Mouse (Mus musculus) limb, embryonic 10.5 days (tissue): ENCODE measurements at regions not wholly inside any gene's neighbourhood (a gene's known extent, or its start where the extent isn't known, plus 50 kb on each side); places are given as distances from the start of the nearest gene placed in this dataset.

ENCODE experiments used
- DNase-seq: peaks from one replicate; pipeline ENCODE4 v3.0.0-alpha.2; 2017; ENCODE audit warnings: low spot score
- H3K27ac ChIP-seq: fragments of 300-500 bp; sonication (generic); 2 replicates; pipeline ENCODE4 v1.5.1; 2016; ENCODE audit warnings: mild to moderate bottlenecking
- H3K27me3 ChIP-seq: fragments of 300-500 bp; sonication (generic); 2 replicates; pipeline ENCODE4 v1.6.1; 2016; ENCODE audit warnings: low read depth, mild to moderate bottlenecking; ENCODE audit not compliant: poor library complexity, severe bottlenecking
- H3K36me3 ChIP-seq: fragments of 300-500 bp; sonication (generic); 2 replicates; pipeline ENCODE4 v1.6.1; 2016; ENCODE audit warnings: mild to moderate bottlenecking, moderate library complexity
- H3K4me1 ChIP-seq: fragments of 300-500 bp; sonication (generic); 2 replicates; pipeline ENCODE4 v1.6.1; 2016
- H3K4me3 ChIP-seq: fragments of 300-500 bp; sonication (generic); 2 replicates; pipeline ENCODE4 v1.5.1; 2016; ENCODE audit warnings: mild to moderate bottlenecking, moderate library complexity
- H3K9me3 ChIP-seq: fragments of 300-500 bp; sonication (generic); replicated peaks from 2 replicates; pipeline ENCODE4 v1.6.1; 2016; ENCODE audit warnings: mild to moderate bottlenecking
- WGBS: fragments of 180-500 bp; shearing (Covaris S2); methylation state at CpG from one replicate; pipeline ENCODE4 v1.1.7; 2016; 5-methylcytosine and 5-hydroxymethylcytosine counted together

DNA sequence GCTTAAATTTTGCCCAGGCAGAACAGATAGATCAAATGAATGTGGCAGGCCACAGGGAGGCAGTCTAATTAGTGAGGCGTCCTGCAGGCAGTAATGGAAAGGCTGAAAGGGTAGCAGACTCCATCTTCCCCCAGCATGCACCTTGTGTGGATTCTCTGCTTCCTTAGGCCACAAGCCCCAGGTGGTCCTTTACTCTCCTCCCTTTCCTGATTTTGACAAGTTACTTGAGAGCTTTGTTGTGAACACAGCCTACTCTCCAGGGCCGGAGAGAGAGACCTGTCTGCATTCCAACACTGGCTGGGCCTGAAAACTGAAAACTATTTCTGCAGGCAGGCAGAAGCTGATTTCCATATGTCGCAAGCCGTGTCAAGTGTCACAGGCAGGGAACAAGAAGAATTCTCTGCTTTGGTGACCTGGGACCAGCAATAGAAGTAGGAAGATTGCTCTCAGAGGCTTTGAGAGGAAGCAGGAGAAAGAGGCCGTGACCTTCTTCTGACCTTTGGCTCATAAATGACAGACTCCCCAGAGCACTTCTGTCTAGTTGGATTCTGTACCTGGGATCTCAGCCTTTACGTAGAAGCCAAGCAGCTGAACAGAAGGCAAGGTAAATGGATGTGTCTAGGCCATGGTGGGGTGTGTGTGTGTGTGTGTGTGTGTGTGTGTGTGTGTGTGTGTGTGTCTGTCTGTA is 619.2 kb upstream of the Cdh5 start:
- Histone ChIP-seq H3K27me3 (no peaks in the 10 kb centered on the region), H3K9me3 (no peaks in the 10 kb centered on the region), H3K4me1 (peaks cover 17% of the 10 kb centered on the region), H3K36me3 (no peaks in the 10 kb centered on the region), H3K4me3 (no peak overlapping the region), H3K27ac (peak overlapping the region; percentile 68)
- WGBS: 6% methylated on average over 6 of the region's 6 CpGs
- peak; percentile 60 for DNase-seq

DNA sequence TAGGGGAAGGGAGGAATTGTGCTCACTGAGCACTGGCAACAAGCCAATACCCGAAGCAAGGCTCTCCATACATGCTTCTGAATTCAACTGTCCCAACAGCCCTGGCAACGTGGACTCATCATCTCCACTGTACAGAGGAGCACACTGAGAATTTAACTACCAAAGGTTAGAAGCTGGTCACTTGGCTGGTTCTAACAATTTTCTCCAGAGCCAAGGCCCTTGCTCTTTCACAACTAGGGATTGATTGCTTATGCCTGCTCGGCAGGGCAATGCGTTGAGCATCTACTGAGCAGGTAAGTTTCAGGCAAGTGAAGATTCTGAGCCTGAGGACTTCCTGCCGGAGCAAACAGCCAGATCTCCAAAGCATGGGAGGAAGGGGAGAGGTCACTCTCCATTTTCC is 616.0 kb upstream of the Cdh5 start:
- WGBS: 92% methylated on average over 5 of the region's 5 CpGs
- peaks cover 17% of the 10 kb centered on the region for H3K4me1 ChIP-seq
- H3K27ac ChIP-seq: no peak overlapping the region
- no peaks in the 10 kb centered on the region for H3K9me3 ChIP-seq
- DNase-seq: no peak
- no peaks in the 10 kb centered on the region for H3K27me3 ChIP-seq
- H3K4me3 ChIP-seq: no peak overlapping the region
- H3K36me3 ChIP-seq: no peaks in the 10 kb centered on the region

DNA sequence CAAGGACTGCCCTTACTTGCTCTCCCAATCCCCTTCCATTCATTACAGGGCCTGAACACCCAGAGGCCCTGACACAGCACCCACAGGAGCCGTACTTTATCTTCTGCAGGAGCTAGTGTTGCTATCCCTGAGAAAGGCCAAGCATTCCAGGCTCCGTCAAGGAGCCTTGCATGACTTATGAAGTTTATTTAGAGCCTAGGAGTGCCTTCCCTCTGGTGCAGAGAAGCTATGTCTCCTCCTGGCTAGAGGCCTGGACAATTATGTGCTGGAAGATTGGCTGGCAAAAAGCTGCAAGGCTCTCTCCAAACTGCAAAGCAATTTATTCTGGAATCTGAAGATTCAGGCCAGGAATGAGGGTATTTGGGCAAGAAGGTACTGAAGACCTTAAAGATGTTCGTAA is 612.0 kb upstream of the Cdh5 start:
- 85% methylated on average over 3 of the region's 3 CpGs for WGBS
- no peak overlapping the region for H3K4me3 ChIP-seq
- no peaks in the 10 kb centered on the region for H3K9me3 ChIP-seq
- no peaks in the 10 kb centered on the region for H3K36me3 ChIP-seq
- DNase-seq: no peak
- peak overlapping the region; percentile 25; the same call in 1 of the 2 replicates for H3K27ac ChIP-seq
- H3K27me3 ChIP-seq: no peaks in the 10 kb centered on the region
- H3K4me1 ChIP-seq: peaks cover 8% of the 10 kb centered on the region

DNA sequence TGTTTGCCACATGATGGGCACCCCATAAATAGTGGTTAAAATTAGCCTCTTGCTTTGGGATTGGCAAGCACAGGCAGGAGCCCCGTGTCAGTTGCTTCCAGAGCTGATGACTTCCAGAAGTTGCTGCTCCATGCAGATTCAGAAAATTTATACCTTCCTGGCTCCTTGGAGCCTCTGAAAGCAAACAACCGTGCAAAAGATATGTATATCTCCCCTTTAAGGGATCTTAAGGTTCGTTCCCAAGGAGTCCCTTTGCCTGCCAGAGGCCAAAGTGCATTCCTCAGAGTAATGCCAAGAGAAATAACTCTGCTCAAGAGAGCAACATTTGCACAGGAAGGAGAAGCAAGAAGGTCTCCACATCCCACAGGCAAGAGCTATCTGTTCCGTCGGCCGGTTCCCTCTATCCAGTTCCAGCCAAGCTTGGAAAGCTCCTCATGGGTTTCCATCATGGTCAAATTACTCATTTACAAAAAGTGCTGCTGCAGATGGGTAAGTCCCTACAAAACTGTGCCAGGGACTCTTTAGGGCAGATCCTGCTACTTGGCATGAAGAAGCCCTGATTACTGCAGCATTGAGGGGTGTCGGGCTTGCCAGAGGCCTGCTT is 608.4 kb upstream of the Cdh5 start:
- Histone ChIP-seq H3K36me3 (no peaks in the 10 kb centered on the region), H3K4me1 (peaks cover 8% of the 10 kb centered on the region), H3K27me3 (no peaks in the 10 kb centered on the region), H3K9me3 (no peaks in the 10 kb centered on the region), H3K4me3 (no peak overlapping the region), H3K27ac (no peak overlapping the region)
- no peak for DNase-seq
- 66% methylated on average over 7 of the region's 7 CpGs for WGBS

DNA sequence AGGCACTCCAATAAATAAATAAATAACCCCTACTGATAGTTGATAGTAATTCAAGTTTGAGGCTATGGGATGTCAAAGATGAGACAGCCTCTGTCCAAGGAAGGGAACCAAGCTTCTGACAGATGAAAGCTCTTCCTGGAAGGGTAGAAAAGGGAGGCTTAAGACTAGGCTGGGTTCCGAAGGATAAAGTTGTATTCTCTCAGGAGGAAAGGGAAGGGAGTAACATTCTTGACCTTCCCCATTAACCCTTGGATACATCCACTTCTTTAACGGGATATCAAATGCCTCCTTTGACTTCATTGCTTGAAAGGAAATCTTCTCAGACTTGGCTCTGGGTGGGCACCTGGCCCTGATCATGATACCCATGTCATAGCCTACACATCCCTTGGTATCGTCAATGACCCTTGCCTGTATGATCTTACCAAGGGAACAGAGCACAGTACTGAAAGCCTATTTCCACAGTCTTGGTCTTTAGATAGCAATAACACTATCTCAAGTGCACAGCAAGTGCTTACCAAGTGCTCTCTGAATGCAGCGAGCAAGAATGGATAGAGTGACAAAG is 607.4 kb upstream of the Cdh5 start:
- H3K27ac ChIP-seq: no peak overlapping the region
- H3K27me3 ChIP-seq: no peaks in the 10 kb centered on the region
- no peaks in the 10 kb centered on the region for H3K9me3 ChIP-seq
- DNase-seq: peak; percentile 4
- H3K4me3 ChIP-seq: no peak overlapping the region
- WGBS: 85% methylated on average over 4 of the region's 4 CpGs
- H3K4me1 ChIP-seq: peaks cover 8% of the 10 kb centered on the region
- H3K36me3 ChIP-seq: no peaks in the 10 kb centered on the region

DNA sequence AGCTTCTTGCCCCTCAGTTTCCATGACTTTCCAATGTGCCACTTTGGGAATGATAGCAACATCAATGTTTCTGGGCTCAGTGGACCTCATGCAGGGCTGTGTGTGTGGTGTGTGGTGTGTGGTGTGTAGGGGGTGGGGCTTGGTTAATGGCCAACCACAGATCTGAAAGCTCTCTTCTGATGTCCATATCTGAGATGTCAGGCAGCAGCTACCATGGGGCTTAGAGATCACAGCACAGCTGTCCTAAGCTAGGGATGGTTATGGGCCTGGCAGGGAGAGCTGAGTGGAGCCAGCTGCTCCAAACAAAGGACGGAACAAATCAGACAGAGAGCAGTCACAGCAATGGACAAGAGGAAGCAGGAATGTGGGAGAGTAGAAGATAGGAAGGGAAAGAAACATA is 606.8 kb upstream of the Cdh5 start:
- peaks cover 8% of the 10 kb centered on the region for H3K4me1 ChIP-seq
- H3K4me3 ChIP-seq: no peak overlapping the region
- H3K36me3 ChIP-seq: no peaks in the 10 kb centered on the region
- 81% methylated on average over 1 of the region's 1 CpGs for WGBS
- H3K27me3 ChIP-seq: no peaks in the 10 kb centered on the region
- DNase-seq: peak; percentile 11
- no peaks in the 10 kb centered on the region for H3K9me3 ChIP-seq
- peak overlapping the region; percentile 8; the same call in 1 of the 2 replicates for H3K27ac ChIP-seq

DNA sequence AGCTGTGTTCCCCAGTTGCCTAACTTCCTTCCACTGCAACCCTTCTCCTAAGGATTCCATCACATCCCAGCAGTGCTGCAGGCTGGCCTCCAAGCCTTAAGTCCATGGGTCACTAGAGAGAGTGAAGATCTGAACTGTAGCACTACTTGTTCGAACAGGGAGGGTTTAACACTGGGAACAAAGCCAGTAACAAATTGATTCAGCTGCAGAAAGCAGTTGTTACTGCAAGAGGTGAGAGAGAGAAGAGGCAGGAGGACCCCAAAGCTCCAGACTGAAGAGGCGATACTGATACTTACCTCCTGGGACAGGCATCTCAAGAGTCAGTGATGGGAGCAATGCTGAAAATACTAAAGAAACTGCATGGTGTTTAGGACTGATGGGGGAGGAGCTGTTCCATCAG is 600.1 kb upstream of the Cdh5 start:
- Histone ChIP-seq H3K9me3 (no peaks in the 10 kb centered on the region), H3K36me3 (no peaks in the 10 kb centered on the region), H3K4me3 (no peak overlapping the region), H3K4me1 (no peaks in the 10 kb centered on the region), H3K27me3 (no peaks in the 10 kb centered on the region), H3K27ac (no peak overlapping the region)
- no peak for DNase-seq
- WGBS: 95% methylated on average over 2 of the region's 2 CpGs

DNA sequence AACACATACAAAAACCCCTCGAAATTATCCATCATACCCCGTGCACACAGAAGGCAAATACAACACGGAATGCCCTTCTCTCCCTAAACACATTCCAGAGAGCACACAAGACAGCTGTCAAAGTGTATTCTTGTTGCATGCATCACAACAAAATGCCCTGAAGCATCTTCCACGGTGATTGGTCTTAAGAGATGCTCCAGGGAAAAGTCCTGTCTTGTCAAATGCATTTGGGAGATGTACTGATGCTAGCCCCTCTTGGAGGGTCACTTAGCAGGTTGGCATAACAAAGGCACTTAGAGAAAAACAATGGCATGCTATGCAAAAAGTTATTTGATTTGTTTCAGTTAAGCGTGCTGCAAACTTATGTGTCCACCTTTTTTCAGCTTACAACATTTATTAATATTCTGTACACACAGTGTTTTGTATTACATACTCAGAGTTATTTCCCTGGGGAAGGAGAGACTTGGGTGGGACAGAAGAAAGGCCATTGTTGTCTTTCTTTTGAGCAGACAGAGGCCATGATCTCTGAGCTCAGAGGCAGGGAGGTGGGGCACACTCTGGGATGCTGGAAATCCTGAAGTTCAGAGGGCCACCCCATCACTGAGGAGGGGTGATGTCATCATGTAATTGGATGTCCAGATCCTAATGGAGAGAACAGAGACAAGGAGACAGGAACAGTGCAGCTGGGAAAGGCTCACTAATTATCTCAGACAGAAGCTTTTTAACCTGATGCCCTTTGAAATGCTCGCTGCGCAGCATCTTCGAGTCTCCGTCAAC is 598.2 kb upstream of the Cdh5 start:
- H3K4me1 ChIP-seq: no peaks in the 10 kb centered on the region
- H3K36me3 ChIP-seq: no peaks in the 10 kb centered on the region
- no peak overlapping the region for H3K4me3 ChIP-seq
- no peak overlapping the region for H3K27ac ChIP-seq
- WGBS: 85% methylated on average over 9 of the region's 9 CpGs
- H3K9me3 ChIP-seq: no peaks in the 10 kb centered on the region
- no peak for DNase-seq
- H3K27me3 ChIP-seq: no peaks in the 10 kb centered on the region

DNA sequence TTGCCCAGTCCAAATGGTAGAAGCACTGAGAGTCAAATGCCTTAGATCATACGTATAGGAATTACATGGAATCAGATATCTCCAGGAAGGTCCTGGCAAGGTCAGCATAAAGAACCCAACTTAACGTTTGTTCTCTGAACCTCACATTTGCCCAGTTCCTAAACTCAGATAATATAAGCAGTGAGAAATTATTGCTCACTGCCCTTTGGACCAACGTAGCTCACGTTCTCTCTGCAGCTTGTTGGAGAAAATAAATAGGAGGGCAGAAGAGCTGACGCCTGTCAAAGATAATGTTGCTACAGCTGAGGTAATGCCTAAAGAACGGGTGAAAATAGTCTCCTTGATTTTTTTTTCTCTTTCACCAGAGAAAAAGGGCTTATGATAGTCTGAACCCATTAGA is 595.1 kb upstream of the Cdh5 start:
- H3K27ac ChIP-seq: no peak overlapping the region
- H3K4me1 ChIP-seq: no peaks in the 10 kb centered on the region
- H3K4me3 ChIP-seq: no peak overlapping the region
- DNase-seq: no peak
- H3K9me3 ChIP-seq: no peaks in the 10 kb centered on the region
- no peaks in the 10 kb centered on the region for H3K27me3 ChIP-seq
- H3K36me3 ChIP-seq: no peaks in the 10 kb centered on the region
- 65% methylated on average over 6 of the region's 6 CpGs for WGBS

DNA sequence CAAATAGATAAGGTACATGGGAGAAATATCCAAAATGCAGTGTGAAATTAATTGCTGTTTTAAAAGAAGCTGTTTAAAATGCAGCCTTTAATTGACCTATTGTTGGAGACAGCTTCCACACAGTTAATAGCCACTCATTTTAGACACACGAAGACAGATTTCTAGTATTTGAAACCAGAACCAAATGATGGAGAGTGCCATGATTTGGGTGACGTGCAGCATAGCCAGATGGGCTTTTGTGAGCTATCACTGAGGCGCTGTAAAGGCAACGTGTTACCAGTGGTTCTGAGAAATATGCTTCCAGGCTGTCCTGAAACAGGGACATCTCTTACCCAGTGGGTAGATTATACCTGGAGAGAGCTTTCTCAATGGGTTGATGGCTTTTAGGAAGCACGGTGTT is 594.4 kb upstream of the Cdh5 start:
- no peaks in the 10 kb centered on the region for H3K27me3 ChIP-seq
- DNase-seq: no peak
- H3K4me3 ChIP-seq: no peak overlapping the region
- WGBS: 86% methylated on average over 5 of the region's 5 CpGs
- H3K4me1 ChIP-seq: no peaks in the 10 kb centered on the region
- H3K36me3 ChIP-seq: no peaks in the 10 kb centered on the region
- no peaks in the 10 kb centered on the region for H3K9me3 ChIP-seq
- no peak overlapping the region for H3K27ac ChIP-seq

DNA sequence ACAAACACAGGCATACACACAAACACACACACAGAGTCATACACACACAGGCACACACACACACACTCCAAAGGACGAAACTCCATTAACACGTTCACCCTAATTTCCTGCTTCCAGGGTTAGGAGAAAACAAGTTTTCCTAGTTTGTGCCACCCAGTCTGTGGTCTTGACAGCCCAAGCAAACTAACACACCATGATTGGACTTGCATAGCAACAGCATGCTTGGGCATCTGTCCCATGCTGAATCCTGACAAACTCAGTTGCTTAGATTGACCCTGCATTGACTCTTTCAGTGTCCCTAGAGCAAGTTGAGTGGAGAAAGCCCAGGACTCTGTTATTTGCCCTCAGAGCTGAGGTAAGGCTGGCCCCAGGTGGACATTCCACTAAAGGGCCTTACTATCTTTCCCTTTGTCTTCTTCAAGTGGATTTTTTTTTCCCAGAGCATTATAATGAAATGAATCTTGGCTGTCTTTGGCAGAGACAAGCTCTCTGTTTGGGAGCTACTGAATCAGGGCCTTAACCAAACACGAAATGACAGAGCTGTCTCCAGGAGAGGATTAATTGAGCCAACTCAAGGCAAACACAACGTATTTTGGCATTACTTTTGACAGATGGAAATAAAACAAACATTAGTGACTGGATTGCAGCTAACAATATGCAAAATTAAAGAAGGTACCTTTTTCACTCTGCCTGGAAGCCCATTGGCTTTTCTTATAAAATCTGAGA is 581.1 kb upstream of the Cdh5 start:
- no peak overlapping the region for H3K27ac ChIP-seq
- no peaks in the 10 kb centered on the region for H3K27me3 ChIP-seq
- 77% methylated on average over 4 of the region's 4 CpGs for whole genome bisulfite sequencing
- no peaks in the 10 kb centered on the region for H3K9me3 ChIP-seq
- DNase-seq: no peak
- no peak overlapping the region for H3K4me3 ChIP-seq
- no peaks in the 10 kb centered on the region for H3K36me3 ChIP-seq
- H3K4me1 ChIP-seq: no peaks in the 10 kb centered on the region

DNA sequence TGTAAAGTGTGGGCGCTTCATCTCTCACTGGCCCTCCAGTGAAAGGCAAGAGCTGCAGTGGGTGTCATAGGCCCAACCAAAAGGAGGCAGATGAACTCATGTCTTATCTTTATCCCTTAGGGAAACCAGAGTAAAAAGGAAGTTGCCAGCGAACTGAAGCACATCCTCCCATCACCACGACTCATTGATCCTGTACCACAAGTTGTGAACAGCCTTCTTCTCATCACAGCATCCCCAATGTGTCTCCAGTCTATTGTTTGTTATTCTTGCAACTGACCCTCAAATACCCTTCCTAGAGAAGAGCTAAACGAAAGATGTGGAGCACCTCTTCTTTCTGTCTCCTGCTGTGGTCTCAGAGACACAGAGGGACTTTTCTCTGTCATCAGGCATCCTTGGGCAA is 570.5 kb upstream of the Cdh5 start:
- 63% methylated on average over 4 of the region's 4 CpGs for WGBS
- no peak overlapping the region for H3K4me3 ChIP-seq

More for the DNA sequence above, 570.5 kb upstream of the Cdh5 start:
- Histone ChIP-seq H3K9me3 (no peaks in the 10 kb centered on the region), H3K4me1 (no peaks in the 10 kb centered on the region), H3K36me3 (no peaks in the 10 kb centered on the region), H3K27me3 (no peaks in the 10 kb centered on the region), H3K27ac (no peak overlapping the region)
- DNase-seq: no peak
